Mouse (Mus musculus) frontal cortex, postnatal 36 days (tissue): ENCODE results near the gene Rpl23.
A peak's percentile ranks its signal among the peaks of the same experiment; 100 is the strongest.
"Not testable (repeated sequence)": the region's sequence is repeated elsewhere in the genome, so short reads cannot be mapped to it uniquely, and the experiment has no call there.

ENCODE experiments used
- DNase-seq, 2 experiments: peaks; one replicate each; pipeline ENCODE4 v3.0.0; 2022; ENCODE audit warnings: low spot score in 2 of 2

Rpl23 gene

GRCm38 (mm10) chr11:97799994-97800690 is 17.9 kb upstream of the Rpl23 start:
- DNase-seq, result no peak

- peak; percentile 86 to 90 for DNase-seq
Observed at GRCm38 (mm10) chr11:97799146-97799993, 17.1 kb upstream of the Rpl23 start.

GRCm38 (mm10) chr11:97798782-97799145 is 16.5 kb upstream of the Rpl23 start, which contains the start of gene Lasp1:
Lasp1 (plus strand) TSS chr11:97799000.
- peak; percentile 94 to 96 for DNase-seq

GRCm38 (mm10) chr11:97798083-97798435 is 15.8 kb upstream of the Rpl23 start:
- no peak for DNase-seq

- DNase-seq, result no peak
Observed at GRCm38 (mm10) chr11:97797369-97798082, 15.3 kb upstream of the Rpl23 start.

- DNase-seq, result peak; percentile 80 to 89
Observed at GRCm38 (mm10) chr11:97796910-97797309, 14.7 kb upstream of the Rpl23 start.

GRCm38 (mm10) chr11:97793165-97793564 is 10.9 kb upstream of the Rpl23 start:
- DNase-seq, result peak in 1 of 2 experiments; percentile 57

- DNase-seq, result not testable (repeated sequence)
Observed at GRCm38 (mm10) chr11:97790778-97791438, 8.7 kb upstream of the Rpl23 start.

- DNase-seq, result no peak
Observed at GRCm38 (mm10) chr11:97789727-97790126, 7.5 kb upstream of the Rpl23 start.

GRCm38 (mm10) chr11:97787961-97788360 is 5.7 kb upstream of the Rpl23 start:
- no peak for DNase-seq

- no peak for DNase-seq
Observed at GRCm38 (mm10) chr11:97782564-97782895, 293 bp upstream of the Rpl23 start.

GRCm38 (mm10) chr11:97781478-97781831 is 782 bp downstream of the Rpl23 start:
- no peak for DNase-seq

- DNase-seq, result no peak
Observed at GRCm38 (mm10) chr11:97779968-97780701, 2.1 kb downstream of the Rpl23 start.

GRCm38 (mm10) chr11:97778918-97779317 is 3.3 kb downstream of the Rpl23 start:
- DNase-seq, result no peak

GRCm38 (mm10) chr11:97777129-97777529 is 5.1 kb downstream of the Rpl23 start:
- DNase-seq, result no peak

- no peak for DNase-seq
Observed at GRCm38 (mm10) chr11:97776497-97777128, 5.6 kb downstream of the Rpl23 start.

GRCm38 (mm10) chr11:97775808-97776496 is 6.3 kb downstream of the Rpl23 start, which contains the start of gene 1700001P01Rik:
1700001P01Rik (minus strand) TSS chr11:97775918.
- no peak for DNase-seq

GRCm38 (mm10) chr11:97775186-97775585 is 7.1 kb downstream of the Rpl23 start:
- DNase-seq, result no peak

- no peak for DNase-seq
Observed at GRCm38 (mm10) chr11:97771410-97771809, 10.8 kb downstream of the Rpl23 start.

- no peak for DNase-seq
Observed at GRCm38 (mm10) chr11:97769704-97770103, 12.5 kb downstream of the Rpl23 start.
